Mouse (Mus musculus) olfactory bulb, adult 2 months (tissue): ENCODE results near the gene Prdm16.

Source experiments
- CTCF ChIP-seq: fragments of 200-500 bp; IDR thresholded peaks from 2 replicates; pipeline ENCODE4 v1.5.1; 2012; ENCODE audit warnings: low read depth, mild to moderate bottlenecking, low read length, moderate library complexity; ENCODE audit not compliant: insufficient read depth
- POLR2A ChIP-seq: fragments of 200-500 bp; IDR thresholded peaks from 2 replicates; pipeline ENCODE4 v1.6.1; 2012; ENCODE audit warnings: mild to moderate bottlenecking, low read depth, low read length, moderate library complexity; ENCODE audit not compliant: insufficient read depth

GRCm38 (mm10) chr4:154671232-154671912 is 34.7 kb upstream of the Prdm16 start:
- no peak for TF ChIP-seq CTCF
- no peak for TF ChIP-seq POLR2A
